Mouse (Mus musculus): ENCODE measurements around the gene Capn6.

- TF ChIP-seq CTCF (IDR thresholded peaks at IDR 0.05), result no peak
- no peak for TF ChIP-seq EP300 (IDR thresholded peaks at IDR 0.05)
Measured at GRCm38 (mm10) chrX:143827212-143827611, at the start of gene Capn6.
